Mouse (Mus musculus) CH12.LX (cell line): ENCODE data around the gene H2-Ab1. TPM values are rescaled to one million over a fixed set of nuclear protein-coding genes. Genes with fewer than 3 reads are reported as not detected.

Experiments
- DNase-seq: peaks from one replicate; pipeline ENCODE4 v3.0.0-alpha.2; 2013; ENCODE audit errors: extremely low read depth
- H3K27ac ChIP-seq: 2 replicates; pipeline ENCODE4 v1.5.1; 2012; ENCODE audit warnings: low read depth, mild to moderate bottlenecking, control low read depth, moderate library complexity; ENCODE audit not compliant: insufficient read depth
- H3K27me3 ChIP-seq: replicated peaks from 2 replicates; pipeline ENCODE3; 2012; ENCODE audit warnings: inconsistent platforms
- H3K36me3 ChIP-seq, 2 experiments: replicated peaks in 1 of 2; 2 replicates each; pipeline versions ENCODE3 to v1.6.1; 2012; ENCODE audit warnings: inconsistent platforms in 1 of 2, low read length in 1 of 2, mild to moderate bottlenecking in 1 of 2, mixed read lengths in 1 of 2, moderate library complexity in 1 of 2; ENCODE audit not compliant: control insufficient read depth in 1 of 2, insufficient read depth in 1 of 2
- H3K4me1 ChIP-seq, 2 experiments: 2 replicates each; pipeline ENCODE4 v1.6.1; 2012; ENCODE audit warnings: inconsistent platforms in 1 of 2, moderate library complexity in 1 of 2; ENCODE audit not compliant: insufficient read depth in 2 of 2, control insufficient read depth in 1 of 2
- H3K4me2 ChIP-seq: 2 replicates; pipeline ENCODE4 v1.6.1; 2012; ENCODE audit warnings: low read depth, mild to moderate bottlenecking, control low read depth; ENCODE audit not compliant: poor library complexity, insufficient read depth, severe bottlenecking
- H3K4me3 ChIP-seq, 3 experiments: fragments of 150-350 bp in 1 of 3; sonication (generic) in 1 of 3; replicated peaks in 1 of 3; 2 replicates each; pipeline versions ENCODE3 to v1.5.1; 2011 to 2012; ENCODE audit warnings: low read depth in 2 of 3, low read length in 2 of 3, mild to moderate bottlenecking in 2 of 3, moderate library complexity in 2 of 3, control low read depth in 1 of 3, improper control_type of control experiment in 1 of 3, inconsistent platforms in 1 of 3, mixed read lengths in 1 of 3; ENCODE audit not compliant: poor library complexity in 1 of 3
- H3K79me2 ChIP-seq: replicated peaks from 2 replicates; pipeline ENCODE4 v1.6.1; 2012; ENCODE audit warnings: mild to moderate bottlenecking, moderate library complexity; ENCODE audit not compliant: control insufficient read depth, poor library complexity, insufficient read depth, severe bottlenecking; ENCODE audit errors: extremely low read depth
- H3K9ac ChIP-seq: 2 replicates; pipeline ENCODE4 v1.6.1; 2012; ENCODE audit warnings: low read depth, mild to moderate bottlenecking, control low read depth, moderate library complexity; ENCODE audit not compliant: insufficient read depth
- H3K9me3 ChIP-seq: replicated peaks from 2 replicates; pipeline ENCODE3; 2012; ENCODE audit warnings: low read length, inconsistent platforms, mixed read lengths
- BHLHE40 ChIP-seq: IDR thresholded peaks from 2 replicates; pipeline ENCODE4 v1.6.1; 2011; ENCODE audit warnings: mild to moderate bottlenecking, low read depth, low read length, improper control_type of control experiment
- CHD1 ChIP-seq: IDR thresholded peaks from 2 replicates; pipeline ENCODE4 v1.6.1; 2012; ENCODE audit warnings: low read depth, low read length, improper control_type of control experiment, inconsistent platforms
- CHD2 ChIP-seq: IDR thresholded peaks from 2 replicates; pipeline ENCODE4 v1.6.1; 2011; ENCODE audit warnings: low read length, improper control_type of control experiment
- CTCF ChIP-seq, 2 experiments: IDR thresholded peaks in 1 of 2; conservative IDR thresholded peaks in 1 of 2; 2 replicates each; pipeline ENCODE4 v1.5.1; 2011 to 2012; ENCODE audit warnings: low read depth in 2 of 2, low read length in 2 of 2, improper control_type of control experiment in 1 of 2, inconsistent platforms in 1 of 2, mild to moderate bottlenecking in 1 of 2, moderate library complexity in 1 of 2
- ELF1 ChIP-seq: IDR thresholded peaks from 2 replicates; pipeline ENCODE4 v1.6.1; 2014; ENCODE audit warnings: low read depth, mild to moderate bottlenecking, inconsistent platforms, low read length, improper control_type of control experiment
- ETS1 ChIP-seq: conservative IDR thresholded peaks from 2 replicates; pipeline ENCODE4 v1.6.1; 2012; ENCODE audit warnings: low read depth, mild to moderate bottlenecking, inconsistent platforms, low read length, improper control_type of control experiment, moderate library complexity
- GABPA ChIP-seq: IDR thresholded peaks from 2 replicates; pipeline ENCODE4 v1.6.1; 2012; ENCODE audit warnings: low read depth, low read length, improper control_type of control experiment, inconsistent platforms; ENCODE audit not compliant: insufficient replicate concordance
- JUND ChIP-seq: conservative IDR thresholded peaks from 2 replicates; pipeline ENCODE4 v1.6.1; 2011; ENCODE audit warnings: low read depth, low read length, improper control_type of control experiment
- MAX ChIP-seq: IDR thresholded peaks from 2 replicates; pipeline ENCODE4 v1.6.1; 2011; ENCODE audit warnings: low read length, improper control_type of control experiment
- MAZ ChIP-seq: IDR thresholded peaks from 2 replicates; pipeline ENCODE4 v1.6.1; 2012; ENCODE audit warnings: low read depth, mild to moderate bottlenecking, inconsistent platforms, low read length, improper control_type of control experiment, moderate library complexity
- MEF2A ChIP-seq: IDR thresholded peaks from 2 replicates; pipeline ENCODE4 v1.6.1; 2014; ENCODE audit warnings: low read depth, mild to moderate bottlenecking, inconsistent platforms, low read length, improper control_type of control experiment, borderline replicate concordance
- MYC ChIP-seq: IDR thresholded peaks from 2 replicates; pipeline ENCODE4 v1.6.1; 2011; ENCODE audit warnings: low read depth, mild to moderate bottlenecking, improper control_type of control experiment, low read length
- NELFE ChIP-seq: IDR thresholded peaks from 2 replicates; pipeline ENCODE4 v1.6.1; 2011; ENCODE audit warnings: low read depth, low read length, improper control_type of control experiment
- POLR2A ChIP-seq: IDR thresholded peaks from 2 replicates; pipeline ENCODE4 v1.6.1; 2011; ENCODE audit warnings: low read depth, mild to moderate bottlenecking, improper control_type of control experiment, low read length
- RAD21 ChIP-seq: IDR thresholded peaks from 2 replicates; pipeline ENCODE4 v1.6.1; 2011; ENCODE audit warnings: low read depth, mild to moderate bottlenecking, low read length, improper control_type of control experiment, moderate library complexity
- RCOR1 ChIP-seq: conservative IDR thresholded peaks from 2 replicates; pipeline ENCODE4 v1.6.1; 2012; ENCODE audit warnings: low read depth, mild to moderate bottlenecking, inconsistent platforms, low read length, improper control_type of control experiment
- SIN3A ChIP-seq: IDR thresholded peaks from 2 replicates; pipeline ENCODE4 v1.6.1; 2012; ENCODE audit warnings: low read length, improper control_type of control experiment, inconsistent platforms
- TBP ChIP-seq: conservative IDR thresholded peaks from 2 replicates; pipeline ENCODE4 v1.6.1; 2011; ENCODE audit warnings: low read depth, low read length, improper control_type of control experiment
- TCF12 ChIP-seq: IDR thresholded peaks from 2 replicates; pipeline ENCODE4 v1.6.1; 2014; ENCODE audit warnings: low read depth, mild to moderate bottlenecking, inconsistent platforms, low read length, improper control_type of control experiment
- UBTF ChIP-seq: IDR thresholded peaks from 2 replicates; pipeline ENCODE4 v1.6.1; 2012; ENCODE audit warnings: low read depth, mild to moderate bottlenecking, inconsistent platforms, low read length, improper control_type of control experiment, moderate library complexity
- ZC3H11A ChIP-seq: IDR thresholded peaks from 2 replicates; pipeline ENCODE4 v1.6.1; 2012; ENCODE audit warnings: low read depth, mild to moderate bottlenecking, inconsistent platforms, low read length, improper control_type of control experiment
- ZKSCAN1 ChIP-seq: IDR thresholded peaks from 2 replicates; pipeline ENCODE4 v1.6.1; 2012; ENCODE audit warnings: low read depth, inconsistent platforms, low read length, improper control_type of control experiment, borderline replicate concordance
- ZMIZ1 ChIP-seq: IDR thresholded peaks from 2 replicates; pipeline ENCODE4 v1.6.1; 2012; ENCODE audit warnings: low read depth, mild to moderate bottlenecking, inconsistent platforms, low read length, improper control_type of control experiment
- ZNF384 ChIP-seq: IDR thresholded peaks from 2 replicates; pipeline ENCODE4 v1.6.1; 2012; ENCODE audit warnings: low read depth, low read length, improper control_type of control experiment, inconsistent platforms
- dilution Hi-C: fragments of 300-500 bp; cut with MboI; formaldehyde crosslinking; loops from 2 replicates; pipeline ENCODE4 v1.14.3; 2020; ENCODE audit warnings: low sequenced_read_pairs; ENCODE audit not compliant: extremely low pct_unique_long_range_greater_than_20kb, extremely low pct_ligation_motif_present
- in situ Hi-C: fragments of 300-500 bp; cut with MboI; formaldehyde crosslinking; loops from 3 replicates; pipeline ENCODE4 v1.14.3; 2019; ENCODE audit warnings: low sequenced_read_pairs, low pct_ligation_motif_present, low pct_unique_long_range_greater_than_20kb, mixed read lengths
- polyA plus RNA-seq: library from polyadenylated mRNA; unstranded; fragments of >175 nt; gene quantifications from 2 replicates; pipeline ENCODE4 v1.2.1, GENCODE M21; 2012; ENCODE audit warnings: low read depth; ENCODE audit not compliant: insufficient read length
- total RNA-seq, 2 experiments: library from RNA; depleted of rRNA; stranded (reverse); fragments of 300-350 nt in 1 of 2; fragments of >200 nt in 1 of 2; gene quantifications; 2 replicates each; pipeline ENCODE4 v1.2.3; 2012 to 2014

Gene H2-Ab1
- total and polyA plus RNA-seq, 3 experiments, result 114 to 699 (median 119) TPM

DNA sequence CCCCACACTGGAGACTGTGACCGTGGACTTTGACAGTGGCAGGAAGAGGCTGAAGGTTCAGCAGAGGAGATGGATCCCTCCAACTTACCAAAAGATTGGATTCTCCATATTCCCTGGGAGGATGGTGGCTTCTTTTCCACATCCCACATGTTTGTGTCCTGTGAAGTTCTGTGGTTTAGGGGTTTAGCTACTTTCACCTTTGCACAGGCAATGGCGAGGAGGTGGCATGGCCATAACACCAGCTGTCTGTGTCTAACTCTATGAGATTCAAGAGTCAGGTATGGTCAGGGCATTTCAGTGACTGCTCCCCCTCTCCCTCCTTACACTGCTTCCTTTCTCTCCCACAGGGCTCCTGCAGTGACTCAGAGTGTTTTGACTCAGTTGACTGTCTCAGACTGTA, 11.3 kb downstream of the H2-Ab1 start:
- in situ Hi-C loops (no loop called here), dilution Hi-C loops (no loop called here)
- Histone ChIP-seq H3K9ac (no peak overlapping the region), H3K9me3 (no peaks in the 10 kb centered on the region), H3K79me2 (peaks cover 6% of the 10 kb centered on the region; the same call in 1 of the 2 replicates), H3K4me3 (no peak overlapping the region), H3K4me1 (peaks cover 0 to 19% of the 10 kb centered on the region in 2 experiments; a peak in 2 of 4 replicates), H3K27me3 (no peaks in the 10 kb centered on the region), H3K4me2 (no peak overlapping the region), H3K36me3 (peaks cover 21 to 52% of the 10 kb centered on the region in 2 experiments), H3K27ac (no peak overlapping the region)
- TF ChIP-seq ZMIZ1 (no peak), MAZ (no peak), ZKSCAN1 (no peak), UBTF (no peak), ZNF384 (no peak), SIN3A (no peak), BHLHE40 (no peak), MAX (no peak), CHD1 (no peak), RCOR1 (no peak), ZC3H11A (no peak), GABPA (no peak), ELF1 (no peak), CTCF (conservative IDR thresholded peaks at IDR 0.05 in 1 of 2, IDR thresholded peaks at IDR 0.05 in 1 of 2; ENCODE audit: low read depth in 2 of 2, low read length in 2 of 2) (no peak), POLR2A (no peak), TCF12 (no peak), RAD21 (no peak), TBP (no peak), CHD2 (no peak), ETS1 (no peak)
- no peak for DNase-seq

DNA sequence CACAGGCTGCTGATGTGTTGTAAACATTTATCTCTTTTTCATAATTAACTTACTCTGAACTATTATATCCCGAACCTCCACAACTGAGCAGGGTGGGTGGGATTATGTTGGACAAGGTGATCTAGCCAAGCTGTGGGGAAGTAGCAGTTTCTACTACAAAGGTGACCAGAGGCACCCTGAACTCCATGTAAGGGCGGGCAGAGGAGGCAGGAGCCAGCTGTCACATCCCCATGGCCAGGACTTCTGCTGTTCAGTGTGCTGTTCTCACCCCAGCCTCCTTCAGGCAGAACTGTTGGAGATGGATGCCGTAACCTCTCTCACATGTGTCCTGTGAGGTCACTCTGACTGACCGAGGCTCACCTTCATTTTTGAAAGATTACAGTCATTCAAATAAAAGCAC, 12.3 kb downstream of the H2-Ab1 start:
- Histone ChIP-seq H3K4me3 (no peak overlapping the region), H3K27me3 (no peaks in the 10 kb centered on the region), H3K4me1 (peaks cover 0 to 19% of the 10 kb centered on the region in 2 experiments; a peak in 2 of 4 replicates), H3K4me2 (no peak overlapping the region), H3K9ac (no peak overlapping the region), H3K79me2 (no peaks in the 10 kb centered on the region), H3K9me3 (no peaks in the 10 kb centered on the region), H3K27ac (no peak overlapping the region), H3K36me3 (peaks cover 21 to 49% of the 10 kb centered on the region in 2 experiments)
- dilution Hi-C loops, result no loop called here
- no peak for DNase-seq
- in situ Hi-C loops, result no loop called here
- TF ChIP-seq NELFE (no peak), MYC (no peak), ZNF384 (no peak), JUND (no peak), MEF2A (no peak), RCOR1 (no peak)
